Mouse (Mus musculus) lung, embryonic 16.5 days (tissue): ENCODE measurements around the gene Ubac2. TPM values are rescaled to one million over a fixed set of nuclear protein-coding genes. Genes with fewer than 3 reads are reported as not detected.
"Not testable (repeated sequence)": the region's sequence is repeated elsewhere in the genome, so short reads cannot be mapped to it uniquely, and the experiment has no call there.

Source experiments
- ATAC-seq: fragments of 200-750 bp; cut with Nextera tagmentation; 2 replicates; pipeline ENCODE4 v1.8.0; 2017; ENCODE audit warnings: low read depth, mild to moderate bottlenecking, moderate library complexity
- H3K27ac ChIP-seq: fragments of 300-500 bp; sonication (generic); 2 replicates; pipeline ENCODE4 v1.5.1; 2014; ENCODE audit warnings: mild to moderate bottlenecking, control low read depth, low read length
- H3K27me3 ChIP-seq: fragments of 300-500 bp; sonication (generic); 2 replicates; pipeline ENCODE4 v1.6.1; 2014; ENCODE audit warnings: low read depth, low read length, mixed read lengths; ENCODE audit not compliant: control insufficient read depth, insufficient read depth
- H3K36me3 ChIP-seq: fragments of 300-500 bp; sonication (generic); 2 replicates; pipeline ENCODE4 v1.6.1; 2014; ENCODE audit warnings: low read length; ENCODE audit not compliant: control insufficient read depth, insufficient read depth
- H3K4me1 ChIP-seq: fragments of 300-500 bp; sonication (generic); replicated peaks from 2 replicates; pipeline ENCODE4 v1.6.1; 2014; ENCODE audit warnings: low read length, mixed read lengths; ENCODE audit not compliant: control insufficient read depth, insufficient read depth
- H3K4me2 ChIP-seq: fragments of 300-500 bp; sonication (generic); 2 replicates; pipeline ENCODE4 v1.6.1; 2014; ENCODE audit warnings: low read depth, low read length, control low read depth
- H3K4me3 ChIP-seq: fragments of 300-500 bp; sonication (generic); 2 replicates; pipeline ENCODE4 v1.5.1; 2014; ENCODE audit warnings: mild to moderate bottlenecking, low read length, control low read depth
- H3K9ac ChIP-seq: fragments of 300-500 bp; sonication (generic); 2 replicates; pipeline ENCODE4 v1.6.1; 2014; ENCODE audit warnings: low read length, control low read depth
- H3K9me3 ChIP-seq: fragments of 300-500 bp; sonication (generic); 2 replicates; pipeline ENCODE4 v1.6.1; 2016; ENCODE audit warnings: low read length; ENCODE audit not compliant: control insufficient read depth
- WGBS: fragments of 180-500 bp; shearing (Covaris S2); extraction: QIAGEN DNeasy Blood & Tissue Kit; methylation state at CpG from one replicate; pipeline ENCODE4 v1.1.7; 2014; 5-methylcytosine and 5-hydroxymethylcytosine counted together
- polyA plus RNA-seq: library from polyadenylated mRNA; unstranded; fragments of >200 nt; fragmentation: Nextera tagmentation; extraction: Ambion mirVana; gene quantifications from 2 replicates; pipeline ENCODE4 v1.2.1, GENCODE M21; 2015

The Ubac2 gene
- polyA plus RNA-seq, 1 experiment from 2014 or later = 56.9 TPM

GRCm38 (mm10) chr14:122061376-122061775, 183.0 kb downstream of the Ubac2 start:
- H3K27me3 ChIP-seq = no peaks in the 10 kb centered on the region
- WGBS = 82% methylated on average over 6 of the region's 6 CpGs
- no peak overlapping the region for H3K4me3 ChIP-seq
- H3K9me3 ChIP-seq = no peaks in the 10 kb centered on the region
- H3K4me1 ChIP-seq = no peaks in the 10 kb centered on the region; the same call in 1 of the 2 replicates
- H3K27ac ChIP-seq = no peak overlapping the region
- ATAC-seq = no peak
- H3K4me2 ChIP-seq = no peak overlapping the region
- no peak overlapping the region for H3K9ac ChIP-seq
- H3K36me3 ChIP-seq = no peaks in the 10 kb centered on the region

- H3K36me3 ChIP-seq = no peaks in the 10 kb centered on the region
- no peak overlapping the region for H3K4me3 ChIP-seq
- 80% methylated on average over 10 of the region's 10 CpGs for WGBS
- H3K4me1 ChIP-seq = no peaks in the 10 kb centered on the region; the same call in 1 of the 2 replicates
- no peaks in the 10 kb centered on the region for H3K9me3 ChIP-seq
- no peak for ATAC-seq
- no peak overlapping the region for H3K9ac ChIP-seq
- H3K4me2 ChIP-seq = no peak overlapping the region
- no peak overlapping the region for H3K27ac ChIP-seq
- no peaks in the 10 kb centered on the region for H3K27me3 ChIP-seq
Observed at GRCm38 (mm10) chr14:122062411-122063090, 184.1 kb downstream of the Ubac2 start.

GRCm38 (mm10) chr14:122063599-122063998, 185.2 kb downstream of the Ubac2 start:
- H3K36me3 ChIP-seq = no peaks in the 10 kb centered on the region
- no peaks in the 10 kb centered on the region for H3K9me3 ChIP-seq
- no peak overlapping the region for H3K4me2 ChIP-seq
- H3K27ac ChIP-seq = no peak overlapping the region
- no peaks in the 10 kb centered on the region for H3K27me3 ChIP-seq
- H3K4me1 ChIP-seq = no peaks in the 10 kb centered on the region; the same call in 1 of the 2 replicates
- 69% methylated on average over 5 of the region's 5 CpGs for WGBS
- no peak for ATAC-seq
- no peak overlapping the region for H3K9ac ChIP-seq
- no peak overlapping the region for H3K4me3 ChIP-seq

GRCm38 (mm10) chr14:122064519-122064918, 186.1 kb downstream of the Ubac2 start:
- H3K4me2 ChIP-seq = no peak overlapping the region
- H3K4me1 ChIP-seq = peaks cover 3% of the 10 kb centered on the region; the same call in 1 of the 2 replicates
- no peaks in the 10 kb centered on the region for H3K9me3 ChIP-seq
- H3K4me3 ChIP-seq = no peak overlapping the region
- H3K9ac ChIP-seq = no peak overlapping the region
- H3K27me3 ChIP-seq = no peaks in the 10 kb centered on the region
- 0% methylated on average over 2 of the region's 2 CpGs for WGBS
- H3K36me3 ChIP-seq = no peaks in the 10 kb centered on the region
- ATAC-seq = 0 out of 2 replicates have a peak, but pooled peaks have one; percentile 24
- H3K27ac ChIP-seq = no peak overlapping the region

- WGBS = 33% methylated on average over 4 of the region's 4 CpGs
- H3K36me3 ChIP-seq = no peaks in the 10 kb centered on the region
- peaks cover 5% of the 10 kb centered on the region; the same call in 1 of the 2 replicates for H3K4me1 ChIP-seq
- H3K4me2 ChIP-seq = no peak overlapping the region
- H3K9me3 ChIP-seq = no peaks in the 10 kb centered on the region
- H3K9ac ChIP-seq = no peak overlapping the region
- no peak overlapping the region for H3K4me3 ChIP-seq
- no peaks in the 10 kb centered on the region for H3K27me3 ChIP-seq
- no peak for ATAC-seq
- no peak overlapping the region for H3K27ac ChIP-seq
Observed at GRCm38 (mm10) chr14:122066243-122066642, 187.8 kb downstream of the Ubac2 start.

GRCm38 (mm10) chr14:122068036-122068435, 189.6 kb downstream of the Ubac2 start:
- not testable (repeated sequence) for H3K9ac ChIP-seq, H3K27ac ChIP-seq, H3K4me3 ChIP-seq, H3K4me2 ChIP-seq, H3K27me3 ChIP-seq, H3K9me3 ChIP-seq, H3K4me1 ChIP-seq, H3K36me3 ChIP-seq, ATAC-seq
- 50% methylated on average over 3 of the region's 3 CpGs for WGBS

GRCm38 (mm10) chr14:122068801-122069695, 190.6 kb downstream of the Ubac2 start:
- peak; percentile 28 for ATAC-seq
- Histone ChIP-seq H3K36me3 (no peaks in the 10 kb centered on the region), H3K27ac (peak overlapping the region; percentile 10; the same call in 1 of the 2 replicates), H3K4me3 (no peak overlapping the region), H3K27me3 (no peaks in the 10 kb centered on the region), H3K4me1 (peaks cover 5% of the 10 kb centered on the region; the same call in 1 of the 2 replicates), H3K9me3 (no peaks in the 10 kb centered on the region), H3K4me2 (no peak overlapping the region), H3K9ac (no peak overlapping the region)
- whole genome bisulfite sequencing = 22% methylated on average over 11 of the region's 11 CpGs

GRCm38 (mm10) chr14:122069948-122070347, 191.5 kb downstream of the Ubac2 start:
- Histone ChIP-seq H3K4me1 (peaks cover 5% of the 10 kb centered on the region; the same call in 1 of the 2 replicates), H3K27ac (no peak overlapping the region; the same call in 1 of the 2 replicates), H3K4me3 (no peak overlapping the region), H3K27me3 (no peaks in the 10 kb centered on the region), H3K9ac (no peak overlapping the region), H3K9me3 (no peaks in the 10 kb centered on the region), H3K36me3 (no peaks in the 10 kb centered on the region), H3K4me2 (no peak overlapping the region)
- ATAC-seq = no peak
- 66% methylated on average over 3 of the region's 3 CpGs for WGBS
